Mouse (Mus musculus) thymus, adult 2 months (tissue): ENCODE results near the gene Usp20.

Source experiments
- CTCF ChIP-seq: fragments of 200-500 bp; IDR thresholded peaks from 2 replicates; pipeline ENCODE4 v1.5.1; 2012; ENCODE audit warnings: mild to moderate bottlenecking, control low read depth, low read length, moderate library complexity, borderline replicate concordance; ENCODE audit not compliant: control insufficient read depth, poor library complexity, insufficient read depth; ENCODE audit errors: extremely low read depth
- POLR2A ChIP-seq: fragments of 200-500 bp; IDR thresholded peaks from 2 replicates; pipeline ENCODE4 v1.6.1; 2012; ENCODE audit warnings: mild to moderate bottlenecking, low read length, control low read depth, moderate library complexity; ENCODE audit not compliant: control insufficient read depth, poor library complexity, insufficient read depth; ENCODE audit errors: extremely low read depth

- TF ChIP-seq POLR2A, result no peak
- TF ChIP-seq CTCF, result no peak
Measured at GRCm38 (mm10) chr2:30983024-30983423, 945 bp downstream of the Usp20 start.
